In the genomic region with DNA sequence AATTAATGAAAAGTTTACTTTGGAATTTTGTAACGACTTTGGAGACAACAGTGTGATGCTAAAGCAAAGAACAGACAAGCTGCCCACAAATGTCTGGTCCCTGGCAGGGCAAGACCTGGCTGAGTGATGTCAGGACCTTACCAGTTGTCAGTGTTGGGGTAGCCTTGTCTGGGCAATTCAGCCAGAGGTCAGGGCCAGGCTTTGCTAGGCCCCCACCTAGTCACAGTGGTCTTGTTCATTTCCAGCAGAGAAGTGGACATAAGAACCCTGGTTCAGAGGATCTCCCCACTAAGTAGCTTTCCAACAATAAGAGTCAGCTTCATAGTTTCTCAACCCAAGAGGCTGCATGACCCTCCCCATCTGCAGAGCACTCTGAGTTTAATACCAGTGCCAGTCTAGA, we compare ENCODE assay signal across 9 mouse cellular contexts. TPM values are rescaled to one million over a fixed set of nuclear protein-coding genes. Genes with fewer than 3 reads are reported as not detected.
DNase-seq lines count a peak whose midpoint lies in the region; ATAC-seq lines count a peak whose summit lies in the region.
"Had no signal": no experiment of that assay in that cellular context is flagged by ENCODE, and none has a peak within 500 bp of the region (broad histone marks: within the 10 kb centered on the region; RNA-seq: fewer than 3 reads in every experiment).

No protein-coding gene starts in this region.

- H3K4me3 ChIP-seq in heart, embryonic 10.5 days: peak overlapping the region; percentile 71
- H3K4me3 ChIP-seq in liver, embryonic 11.5 days (ENCODE audit: low read depth, low read length): peak overlapping the region; percentile 79
- H3K4me3 ChIP-seq in intestine, embryonic 15.5 days (replicated peaks): peak overlapping the region; percentile 64
- no peak overlapping the region for H3K4me3 ChIP-seq in midbrain, embryonic 13.5 days (replicated peaks)

- peak overlapping the region; percentile 97 for H3K4me2 ChIP-seq in liver, embryonic 11.5 days
- peak overlapping the region; percentile 83 for H3K4me2 ChIP-seq in intestine, embryonic 15.5 days (replicated peaks)
- no peak overlapping the region for H3K4me2 ChIP-seq in midbrain, embryonic 13.5 days (replicated peaks)

- no peaks in the 10 kb centered on the region for H3K9me3 ChIP-seq in heart, embryonic 10.5 days
- no peaks in the 10 kb centered on the region for H3K9me3 ChIP-seq in liver, embryonic 11.5 days (ENCODE audit: control insufficient read depth, low read length)
- H3K9me3 ChIP-seq in intestine, embryonic 15.5 days: no peaks in the 10 kb centered on the region
- no peaks in the 10 kb centered on the region for H3K9me3 ChIP-seq in midbrain, embryonic 13.5 days

- no peak for ATAC-seq in liver, embryonic 11.5 days (replicated peaks; ENCODE audit: low FRiP score)
- no peak for ATAC-seq in intestine, embryonic 15.5 days
- no peak for ATAC-seq in midbrain, embryonic 13.5 days

- H3K4me1 ChIP-seq in heart, embryonic 10.5 days: peaks cover 54% of the 10 kb centered on the region
- H3K4me1 ChIP-seq in liver, embryonic 11.5 days (replicated peaks; ENCODE audit: control insufficient read depth, insufficient read depth, low read length): peaks cover 44% of the 10 kb centered on the region
- H3K4me1 ChIP-seq in intestine, embryonic 15.5 days (replicated peaks): peaks cover 58% of the 10 kb centered on the region
- peaks cover 40% of the 10 kb centered on the region for H3K4me1 ChIP-seq in midbrain, embryonic 13.5 days (replicated peaks)

- peaks cover 24% of the 10 kb centered on the region for H3K36me3 ChIP-seq in heart, embryonic 10.5 days
- H3K36me3 ChIP-seq in liver, embryonic 11.5 days (ENCODE audit: control insufficient read depth, insufficient read depth, low read length): peaks cover 11% of the 10 kb centered on the region; the same call in 1 of the 2 replicates
- H3K36me3 ChIP-seq in intestine, embryonic 15.5 days: peaks cover 4% of the 10 kb centered on the region; the same call in 1 of the 2 replicates
- peaks cover 19% of the 10 kb centered on the region for H3K36me3 ChIP-seq in midbrain, embryonic 13.5 days

- DNase-seq in heart, embryonic 10.5 days (ENCODE audit: low spot score): no peak
- DNase-seq in heart, adult 9 months (ENCODE audit: low spot score in 2 of 2): no peak
- DNase-seq in liver, embryonic 11.5 days (ENCODE audit: low spot score): no peak
- DNase-seq in liver: no peak
- no peak for DNase-seq in testis, postnatal 14 days (ENCODE audit: low spot score)
- DNase-seq in retina, postnatal 1 day: no peak
- DNase-seq: kidney, postnatal 10 days had no signal

- H3K9ac ChIP-seq in liver, embryonic 11.5 days (ENCODE audit: low read depth, low read length): peak overlapping the region; percentile 92
- peak overlapping the region; percentile 85; the same call in 1 of the 2 replicates for H3K9ac ChIP-seq in intestine, embryonic 15.5 days
- 0 out of 2 replicates have a peak overlapping the region, but pooled peaks have one; percentile 15 for H3K9ac ChIP-seq in midbrain, embryonic 13.5 days (replicated peaks)

- 79% methylated on average over 1 of the region's 1 CpGs for WGBS in heart, embryonic 10.5 days
- WGBS in liver, embryonic 11.5 days: 71% methylated on average over 1 of the region's 1 CpGs
- 70% methylated on average over 1 of the region's 1 CpGs for WGBS in intestine, embryonic 15.5 days
- 81% methylated on average over 1 of the region's 1 CpGs for WGBS in midbrain, embryonic 13.5 days

- H3K27me3 ChIP-seq in heart, embryonic 10.5 days (ENCODE audit: insufficient read depth, poor library complexity, severe bottlenecking): no peaks in the 10 kb centered on the region
- H3K27me3 ChIP-seq in liver, embryonic 11.5 days (replicated peaks; ENCODE audit: control insufficient read depth, insufficient read depth, low read length): no peaks in the 10 kb centered on the region
- no peaks in the 10 kb centered on the region for H3K27me3 ChIP-seq in intestine, embryonic 15.5 days (replicated peaks)
- H3K27me3 ChIP-seq in midbrain, embryonic 13.5 days: no peaks in the 10 kb centered on the region

- peak overlapping the region; percentile 96 for H3K27ac ChIP-seq in heart, embryonic 10.5 days
- H3K27ac ChIP-seq in liver, embryonic 11.5 days (ENCODE audit: low read depth, low read length): peak overlapping the region; percentile 89
- peak overlapping the region; percentile 82; the same call in 1 of the 2 replicates for H3K27ac ChIP-seq in intestine, embryonic 15.5 days
- no peak overlapping the region for H3K27ac ChIP-seq in midbrain, embryonic 13.5 days

RNA-seq across cellular contexts. Expression of gene Rassf7, which starts 4.7 kb away (rescaled TPM):
- polyA plus RNA-seq in heart, embryonic 10.5 days (2016; fragmentation: Nextera tagmentation; extraction: Ambion mirVana): 22.6 and 41.4 TPM in 2 replicates
- 35.1 TPM in 2 replicates for polyA plus RNA-seq in liver, embryonic 11.5 days (2014; fragmentation: Nextera tagmentation; extraction: Ambion mirVana)
- polyA plus RNA-seq in intestine, embryonic 15.5 days (2015; fragmentation: Nextera tagmentation; extraction: Ambion mirVana): 63.7 and 70.0 TPM in 2 replicates
- polyA plus RNA-seq in midbrain, embryonic 13.5 days (2015; fragmentation: Nextera tagmentation; extraction: Ambion mirVana): 30.9 and 34.2 TPM in 2 replicates

RNA-seq across cellular contexts. Expression of gene Lmntd2, which starts 6.5 kb away (rescaled TPM):
- polyA plus RNA-seq in heart, embryonic 10.5 days (2016; fragmentation: Nextera tagmentation; extraction: Ambion mirVana): 1.4 and 2.1 TPM in 2 replicates
- 1.8 and 2.6 TPM in 2 replicates for polyA plus RNA-seq in liver, embryonic 11.5 days (2014; fragmentation: Nextera tagmentation; extraction: Ambion mirVana)
- polyA plus RNA-seq in intestine, embryonic 15.5 days (2015; fragmentation: Nextera tagmentation; extraction: Ambion mirVana): 3.5 and 3.6 TPM in 2 replicates
- polyA plus RNA-seq in midbrain, embryonic 13.5 days (2015; fragmentation: Nextera tagmentation; extraction: Ambion mirVana): 1.8 and 2.1 TPM in 2 replicates

RNA-seq across cellular contexts. Expression of gene Phrf1, which starts 8.2 kb away (rescaled TPM):
- polyA plus RNA-seq in heart, embryonic 10.5 days (2016; fragmentation: Nextera tagmentation; extraction: Ambion mirVana): 73.5 and 84.7 TPM in 2 replicates
- 70.9 and 81.0 TPM in 2 replicates for polyA plus RNA-seq in liver, embryonic 11.5 days (2014; fragmentation: Nextera tagmentation; extraction: Ambion mirVana)
- polyA plus RNA-seq in intestine, embryonic 15.5 days (2015; fragmentation: Nextera tagmentation; extraction: Ambion mirVana): 61.9 and 62.1 TPM in 2 replicates
- polyA plus RNA-seq in midbrain, embryonic 13.5 days (2015; fragmentation: Nextera tagmentation; extraction: Ambion mirVana): 86.9 and 95.0 TPM in 2 replicates

RNA-seq across cellular contexts. Expression of gene Lrrc56, which starts 26.4 kb away (rescaled TPM):
- polyA plus RNA-seq in heart, embryonic 10.5 days (2016; fragmentation: Nextera tagmentation; extraction: Ambion mirVana): 3.3 and 6.7 TPM in 2 replicates
- polyA plus RNA-seq in liver, embryonic 11.5 days (2014; fragmentation: Nextera tagmentation; extraction: Ambion mirVana): 20.8 and 20.9 TPM in 2 replicates
- polyA plus RNA-seq in intestine, embryonic 15.5 days (2015; fragmentation: Nextera tagmentation; extraction: Ambion mirVana): 5.1 and 5.4 TPM in 2 replicates
- polyA plus RNA-seq in midbrain, embryonic 13.5 days (2015; fragmentation: Nextera tagmentation; extraction: Ambion mirVana): 13.9 and 15.6 TPM in 2 replicates

RNA-seq across cellular contexts. Expression of gene Hras, which starts 26.6 kb away (rescaled TPM):
- polyA plus RNA-seq in heart, embryonic 10.5 days (2016; fragmentation: Nextera tagmentation; extraction: Ambion mirVana): 89.6 and 92.6 TPM in 2 replicates
- polyA plus RNA-seq in liver, embryonic 11.5 days (2014; fragmentation: Nextera tagmentation; extraction: Ambion mirVana): 112 and 118 TPM in 2 replicates
- 92.9 and 107 TPM in 2 replicates for polyA plus RNA-seq in intestine, embryonic 15.5 days (2015; fragmentation: Nextera tagmentation; extraction: Ambion mirVana)
- polyA plus RNA-seq in midbrain, embryonic 13.5 days (2015; fragmentation: Nextera tagmentation; extraction: Ambion mirVana): 86.4 and 114 TPM in 2 replicates

Comparison
In these comparisons a context has a peak if more than half of its experiments do, and no peak if none do; other contexts are left out.
1. H3K9ac ChIP-seq: peak in every context shown above with its lines; median percentile 92 in liver, embryonic 11.5 days; 85 in intestine, embryonic 15.5 days; 15 in midbrain, embryonic 13.5 days.